Mouse (Mus musculus) neural tube, embryonic 11.5 days (tissue): ENCODE measurements at regions not wholly inside any gene's neighbourhood (a gene's known extent, or its start where the extent isn't known, plus 50 kb on each side); places are given as distances from the start of the nearest gene placed in this dataset.

Source experiments
- ATAC-seq: fragments of 200-750 bp; cut with Nextera tagmentation; 2 replicates; pipeline ENCODE4 v1.8.0; 2017; ENCODE audit warnings: moderate number of reproducible peaks, mild to moderate bottlenecking, moderate TSS enrichment, moderate library complexity; ENCODE audit not compliant: insufficient read depth, low FRiP score, low TSS enrichment
- DNase-seq: peaks from one replicate; pipeline ENCODE4 v3.0.0-alpha.2; 2015; ENCODE audit warnings: low spot score
- H3K27ac ChIP-seq: fragments of 300-500 bp; sonication (generic); 2 replicates; pipeline ENCODE4 v1.5.1; 2014; ENCODE audit warnings: low read depth, mild to moderate bottlenecking, low read length
- H3K27me3 ChIP-seq: fragments of 300-500 bp; sonication (generic); 2 replicates; pipeline ENCODE4 v1.6.1; 2014; ENCODE audit warnings: mild to moderate bottlenecking, low read length, mixed read lengths; ENCODE audit not compliant: control insufficient read depth, insufficient read depth
- H3K36me3 ChIP-seq: fragments of 300-500 bp; sonication (generic); 2 replicates; pipeline ENCODE4 v1.6.1; 2014; ENCODE audit warnings: mild to moderate bottlenecking, low read length, moderate library complexity, mixed read lengths; ENCODE audit not compliant: control insufficient read depth, insufficient read depth
- H3K4me1 ChIP-seq: fragments of 300-500 bp; sonication (generic); 2 replicates; pipeline ENCODE4 v1.6.1; 2014; ENCODE audit warnings: low read length, mixed read lengths; ENCODE audit not compliant: control insufficient read depth, insufficient read depth
- H3K4me2 ChIP-seq: fragments of 300-500 bp; sonication (generic); 2 replicates; pipeline ENCODE4 v1.6.1; 2014; ENCODE audit warnings: low read depth, mild to moderate bottlenecking, moderate library complexity
- H3K4me3 ChIP-seq: fragments of 300-500 bp; sonication (generic); 2 replicates; pipeline ENCODE4 v1.5.1; 2014; ENCODE audit warnings: low read depth, low read length
- H3K9ac ChIP-seq: fragments of 300-500 bp; sonication (generic); 2 replicates; pipeline ENCODE4 v1.6.1; 2014; ENCODE audit warnings: mild to moderate bottlenecking, low read length
- H3K9me3 ChIP-seq: fragments of 300-500 bp; sonication (generic); 2 replicates; pipeline ENCODE4 v1.6.1; 2016; ENCODE audit warnings: low read length; ENCODE audit not compliant: control insufficient read depth
- WGBS: fragments of 180-500 bp; shearing (Covaris S2); extraction: QIAGEN DNeasy Blood & Tissue Kit; methylation state at CpG from one replicate; pipeline ENCODE4 v1.1.7; 2014; 5-methylcytosine and 5-hydroxymethylcytosine counted together

GRCm38 (mm10) chr9:101555011-101555673 is 303.5 kb upstream of the Ppp2r3a start:
- Histone ChIP-seq H3K27ac (no peak overlapping the region), H3K36me3 (no peaks in the 10 kb centered on the region), H3K9me3 (no peaks in the 10 kb centered on the region), H3K9ac (no peak overlapping the region), H3K4me1 (0 out of 2 replicates have a peak, but pooled peaks cover 2% of the 10 kb centered on the region), H3K4me3 (no peak overlapping the region), H3K27me3 (no peaks in the 10 kb centered on the region), H3K4me2 (no peak overlapping the region)
- ATAC-seq (no peak), DNase-seq (peak; percentile 55)
- WGBS, result 33% methylated on average over 5 of the region's 5 CpGs

GRCm38 (mm10) chr9:101552789-101553188 is 301.2 kb upstream of the Ppp2r3a start:
- no peak for DNase-seq
- no peaks in the 10 kb centered on the region for H3K9me3 ChIP-seq

GRCm38 (mm10) chr9:101551256-101551655 is 299.7 kb upstream of the Ppp2r3a start:
- 62% methylated on average over 3 of the region's 3 CpGs for WGBS
- Histone ChIP-seq H3K27ac (no peak overlapping the region), H3K9me3 (no peaks in the 10 kb centered on the region), H3K36me3 (no peaks in the 10 kb centered on the region), H3K9ac (no peak overlapping the region), H3K4me1 (0 out of 2 replicates have a peak, but pooled peaks cover 2% of the 10 kb centered on the region), H3K27me3 (no peaks in the 10 kb centered on the region), H3K4me2 (no peak overlapping the region), H3K4me3 (no peak overlapping the region)
- no peak for DNase-seq
- ATAC-seq, result no peak

More at GRCm38 (mm10) chr9:101552789-101553188, 301.2 kb upstream of the Ppp2r3a start:
- Histone ChIP-seq H3K27ac (no peak overlapping the region), H3K4me1 (0 out of 2 replicates have a peak, but pooled peaks cover 2% of the 10 kb centered on the region), H3K36me3 (no peaks in the 10 kb centered on the region), H3K4me3 (no peak overlapping the region), H3K27me3 (no peaks in the 10 kb centered on the region), H3K9ac (no peak overlapping the region), H3K4me2 (no peak overlapping the region)
- 92% methylated on average over 6 of the region's 6 CpGs for WGBS
- ATAC-seq, result no peak

GRCm38 (mm10) chr9:101546213-101546832 is 294.7 kb upstream of the Ppp2r3a start:
- H3K9me3 ChIP-seq, result no peaks in the 10 kb centered on the region
- no peaks in the 10 kb centered on the region for H3K36me3 ChIP-seq
- 13% methylated on average over 10 of the region's 10 CpGs for WGBS
- no peaks in the 10 kb centered on the region for H3K27me3 ChIP-seq
- no peak overlapping the region for H3K4me2 ChIP-seq
- H3K27ac ChIP-seq, result no peak overlapping the region
- peak; percentile 27; the same call in 1 of the 2 replicates for ATAC-seq
- H3K9ac ChIP-seq, result no peak overlapping the region
- peak; percentile 46 for DNase-seq
- H3K4me1 ChIP-seq, result no peaks in the 10 kb centered on the region
- no peak overlapping the region for H3K4me3 ChIP-seq

- Histone ChIP-seq H3K9ac (no peak overlapping the region), H3K4me1 (no peaks in the 10 kb centered on the region; the same call in 1 of the 2 replicates), H3K27ac (no peak overlapping the region), H3K27me3 (no peaks in the 10 kb centered on the region), H3K36me3 (no peaks in the 10 kb centered on the region), H3K9me3 (no peaks in the 10 kb centered on the region), H3K4me3 (no peak overlapping the region), H3K4me2 (no peak overlapping the region)
- DNase-seq (no peak), ATAC-seq (no peak)
- WGBS, result 70% methylated on average over 7 of the region's 7 CpGs
Observed at GRCm38 (mm10) chr9:101518137-101518536, 266.5 kb upstream of the Ppp2r3a start.

GRCm38 (mm10) chr9:101510807-101511206 is 259.2 kb upstream of the Ppp2r3a start:
- Histone ChIP-seq H3K9me3 (no peaks in the 10 kb centered on the region), H3K4me2 (no peak overlapping the region), H3K4me1 (no peaks in the 10 kb centered on the region), H3K4me3 (no peak overlapping the region), H3K9ac (no peak overlapping the region), H3K36me3 (no peaks in the 10 kb centered on the region), H3K27ac (no peak overlapping the region), H3K27me3 (no peaks in the 10 kb centered on the region)
- 69% methylated on average over 3 of the region's 3 CpGs for WGBS
- DNase-seq (no peak), ATAC-seq (no peak)

- Histone ChIP-seq H3K36me3 (no peaks in the 10 kb centered on the region), H3K4me3 (no peak overlapping the region), H3K4me1 (no peaks in the 10 kb centered on the region), H3K27me3 (no peaks in the 10 kb centered on the region), H3K27ac (no peak overlapping the region), H3K4me2 (no peak overlapping the region), H3K9me3 (no peaks in the 10 kb centered on the region), H3K9ac (no peak overlapping the region)
- DNase-seq, result no peak
- WGBS, result 81% methylated on average over 9 of the region's 9 CpGs
- no peak for ATAC-seq
Observed at GRCm38 (mm10) chr9:101509196-101509595, 257.6 kb upstream of the Ppp2r3a start.

- Histone ChIP-seq H3K36me3 (no peaks in the 10 kb centered on the region), H3K27ac (no peak overlapping the region), H3K4me2 (no peak overlapping the region), H3K9me3 (no peaks in the 10 kb centered on the region), H3K4me1 (no peaks in the 10 kb centered on the region), H3K9ac (no peak overlapping the region), H3K27me3 (no peaks in the 10 kb centered on the region), H3K4me3 (no peak overlapping the region)
- WGBS, result 76% methylated on average over 6 of the region's 6 CpGs
- DNase-seq (no peak), ATAC-seq (no peak)
Observed at GRCm38 (mm10) chr9:101507023-101507690, 255.6 kb upstream of the Ppp2r3a start.
